In the genomic region with DNA sequence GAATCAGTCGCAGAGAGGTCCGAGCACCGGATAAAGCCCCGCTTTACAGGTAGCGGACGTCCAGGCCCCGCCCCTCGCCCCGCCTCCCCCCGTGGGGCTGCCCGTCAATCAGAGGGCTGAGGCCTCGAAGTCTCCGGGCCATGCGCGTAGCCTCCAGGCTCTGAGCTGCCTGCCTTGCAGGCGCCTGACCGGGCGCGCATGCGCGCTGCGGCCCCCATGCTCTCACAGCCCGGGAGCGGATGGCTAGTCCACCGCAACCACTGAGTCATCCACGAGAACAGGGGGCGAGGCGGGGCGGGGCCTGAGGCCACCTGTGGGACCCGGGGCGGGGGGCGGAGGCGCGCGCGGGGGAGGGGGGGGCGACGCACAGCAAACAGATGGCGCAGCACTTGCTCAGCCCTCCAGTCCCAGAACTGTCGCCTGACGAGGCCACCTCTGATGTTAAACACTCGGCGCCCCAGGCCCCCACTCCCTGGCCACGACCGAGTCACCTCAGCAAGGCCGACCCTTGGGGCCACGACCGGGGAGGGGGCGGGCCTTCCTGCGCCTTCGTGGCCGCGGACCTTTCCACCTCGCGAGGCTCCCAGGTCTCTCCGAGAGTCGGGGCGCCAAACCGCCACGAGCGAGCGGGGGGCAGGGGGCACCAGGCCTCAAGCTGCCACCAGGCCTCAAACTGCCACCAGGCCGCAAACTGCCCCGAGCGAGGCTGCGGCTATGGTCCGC, we compare ENCODE assay signal across 13 mouse cellular contexts. TPM values are rescaled to one million over a fixed set of nuclear protein-coding genes. Genes with fewer than 3 reads are reported as not detected.
DNase-seq lines count a peak whose midpoint lies in the region; ATAC-seq and TF ChIP-seq lines count a peak whose summit lies in the region.
"Had no signal": no experiment of that assay in that cellular context is flagged by ENCODE, and none has a peak within 500 bp of the region (broad histone marks: within the 10 kb centered on the region; RNA-seq: fewer than 3 reads in every experiment).

No protein-coding gene starts in this region.

- WGBS in heart, embryonic 11.5 days (ENCODE audit: insufficient replicate concordance), result 59% methylated on average over 54 of the region's 67 CpGs
- 67% methylated on average over 28 of the region's 67 CpGs for WGBS in midbrain, embryonic 11.5 days
- WGBS in midbrain, embryonic 10.5 days, result 67% methylated on average over 48 of the region's 67 CpGs
- 71% methylated on average over 42 of the region's 67 CpGs for WGBS in hindbrain, embryonic 14.5 days
- WGBS in stomach, embryonic 14.5 days, result 67% methylated on average over 58 of the region's 67 CpGs

- H3K9me3 ChIP-seq in heart, embryonic 11.5 days (replicated peaks; ENCODE audit: control insufficient read depth, low read length), result peaks cover 4% of the 10 kb centered on the region; the same call in 1 of the 2 replicates
- H3K9me3 ChIP-seq in midbrain, embryonic 11.5 days (ENCODE audit: control insufficient read depth, low read length), result peaks cover 8% of the 10 kb centered on the region; the same call in 1 of the 2 replicates
- peaks cover 16% of the 10 kb centered on the region for H3K9me3 ChIP-seq in midbrain, embryonic 10.5 days (replicated peaks)
- H3K9me3 ChIP-seq in hindbrain, embryonic 14.5 days (ENCODE audit: control insufficient read depth, low read length), result 0 out of 2 replicates have a peak, but pooled peaks cover 8% of the 10 kb centered on the region
- H3K9me3 ChIP-seq in stomach, embryonic 14.5 days (ENCODE audit: control insufficient read depth, low read depth, low read length), result peaks cover 11% of the 10 kb centered on the region; the same call in 1 of the 2 replicates

- no peak overlapping the region for H3K9ac ChIP-seq in heart, embryonic 11.5 days (ENCODE audit: low read depth, low read length)
- H3K9ac ChIP-seq in midbrain, embryonic 11.5 days (ENCODE audit: low read length), result no peak overlapping the region
- no peak overlapping the region for H3K9ac ChIP-seq in hindbrain, embryonic 14.5 days
- H3K9ac ChIP-seq in stomach, embryonic 14.5 days (replicated peaks; ENCODE audit: low read depth, low read length), result no peak overlapping the region
- H3K9ac ChIP-seq: liver, embryonic 13.5 days had no signal

- H3K27me3 ChIP-seq in heart, embryonic 11.5 days (ENCODE audit: control insufficient read depth, insufficient read depth, low read length), result no peaks in the 10 kb centered on the region
- no peaks in the 10 kb centered on the region for H3K27me3 ChIP-seq in midbrain, embryonic 11.5 days (ENCODE audit: control insufficient read depth, insufficient read depth, low read length)
- peaks cover 3% of the 10 kb centered on the region; the same call in 1 of the 2 replicates for H3K27me3 ChIP-seq in midbrain, embryonic 10.5 days (ENCODE audit: low read depth, poor library complexity, severe bottlenecking)
- H3K27me3 ChIP-seq in hindbrain, embryonic 14.5 days (ENCODE audit: control insufficient read depth, insufficient read depth, low read length), result no peaks in the 10 kb centered on the region
- H3K27me3 ChIP-seq in stomach, embryonic 14.5 days (ENCODE audit: control insufficient read depth, insufficient read depth, low read length), result no peaks in the 10 kb centered on the region
- H3K27me3 ChIP-seq: CH12.LX; liver, embryonic 13.5 days had no signal

- no peak overlapping the region; the same call in 1 of the 2 replicates for H3K4me2 ChIP-seq in heart, embryonic 11.5 days
- no peak overlapping the region for H3K4me2 ChIP-seq in midbrain, embryonic 11.5 days
- no peak overlapping the region for H3K4me2 ChIP-seq in hindbrain, embryonic 14.5 days (replicated peaks)
- H3K4me2 ChIP-seq in stomach, embryonic 14.5 days (replicated peaks; ENCODE audit: low read depth, low read length), result no peak overlapping the region
- H3K4me2 ChIP-seq: liver, embryonic 13.5 days had no signal

- no peak for TF ChIP-seq CTCF in gastrocnemius, adult 2 months (IDR thresholded peaks at IDR 0.05)

- H3K4me1 ChIP-seq in heart, embryonic 11.5 days (ENCODE audit: control insufficient read depth, insufficient read depth, low read length), result no peaks in the 10 kb centered on the region
- no peaks in the 10 kb centered on the region for H3K4me1 ChIP-seq in midbrain, embryonic 11.5 days (ENCODE audit: control insufficient read depth, insufficient read depth, low read length)
- no peaks in the 10 kb centered on the region for H3K4me1 ChIP-seq in midbrain, embryonic 10.5 days
- H3K4me1 ChIP-seq in hindbrain, embryonic 14.5 days (replicated peaks; ENCODE audit: control insufficient read depth, insufficient read depth, low read length), result no peaks in the 10 kb centered on the region
- no peaks in the 10 kb centered on the region for H3K4me1 ChIP-seq in stomach, embryonic 14.5 days (ENCODE audit: control insufficient read depth, insufficient read depth, low read length)
- H3K4me1 ChIP-seq: liver, embryonic 13.5 days had no signal

- no peak for DNase-seq in heart, adult 9 months (ENCODE audit: low spot score in 2 of 2)
- DNase-seq in midbrain, embryonic 11.5 days (ENCODE audit: low spot score, missing footprints), result no peak
- no peak for DNase-seq in midbrain, embryonic 10.5 days (ENCODE audit: low spot score)
- DNase-seq in hindbrain, embryonic 14.5 days (ENCODE audit: low spot score), result no peak
- DNase-seq in gastrocnemius, adult 2 months, result no peak
- no peak for DNase-seq in frontal cortex, postnatal 36 days (ENCODE audit: low spot score in 2 of 2)
- DNase-seq: liver, embryonic 13.5 days had no signal

- intact Hi-C loops in gastrocnemius, adult 2 months (cut with DNase I), result no loop called here

- no peak overlapping the region for H3K27ac ChIP-seq in heart, embryonic 11.5 days (ENCODE audit: low read depth, low read length)
- H3K27ac ChIP-seq in midbrain, embryonic 11.5 days (ENCODE audit: low read depth, low read length), result no peak overlapping the region
- H3K27ac ChIP-seq in midbrain, embryonic 10.5 days (replicated peaks), result no peak overlapping the region
- no peak overlapping the region for H3K27ac ChIP-seq in hindbrain, embryonic 14.5 days
- H3K27ac ChIP-seq in stomach, embryonic 14.5 days (ENCODE audit: low read length), result no peak overlapping the region
- H3K27ac ChIP-seq in gastrocnemius, adult 2 months, result no peak overlapping the region
- H3K27ac ChIP-seq: liver, embryonic 13.5 days had no signal

- H3K36me3 ChIP-seq in heart, embryonic 11.5 days (ENCODE audit: control insufficient read depth, insufficient read depth, low read length), result no peaks in the 10 kb centered on the region
- H3K36me3 ChIP-seq in midbrain, embryonic 11.5 days (ENCODE audit: control insufficient read depth, insufficient read depth, low read length), result no peaks in the 10 kb centered on the region
- no peaks in the 10 kb centered on the region for H3K36me3 ChIP-seq in midbrain, embryonic 10.5 days
- no peaks in the 10 kb centered on the region for H3K36me3 ChIP-seq in hindbrain, embryonic 14.5 days (replicated peaks; ENCODE audit: control insufficient read depth, insufficient read depth)
- no peaks in the 10 kb centered on the region for H3K36me3 ChIP-seq in stomach, embryonic 14.5 days (ENCODE audit: control insufficient read depth, insufficient read depth, low read length)
- H3K36me3 ChIP-seq: liver, embryonic 13.5 days had no signal

- H3K4me3 ChIP-seq in heart, embryonic 11.5 days (ENCODE audit: low read depth, low read length), result no peak overlapping the region
- no peak overlapping the region for H3K4me3 ChIP-seq in midbrain, embryonic 11.5 days (ENCODE audit: low read depth, low read length)
- no peak overlapping the region for H3K4me3 ChIP-seq in midbrain, embryonic 10.5 days
- H3K4me3 ChIP-seq in hindbrain, embryonic 14.5 days (replicated peaks; ENCODE audit: low read length), result no peak overlapping the region
- no peak overlapping the region for H3K4me3 ChIP-seq in stomach, embryonic 14.5 days (ENCODE audit: low read depth, low read length)
- no peak overlapping the region for H3K4me3 ChIP-seq in gastrocnemius, adult 2 months
- H3K4me3 ChIP-seq: liver, embryonic 13.5 days; myocyte had no signal

- ATAC-seq in heart, embryonic 11.5 days (replicated peaks; ENCODE audit: insufficient number of reproducible peaks, low FRiP score, low TSS enrichment), result peak; percentile 22; the same call in 1 of the 2 replicates
- peak; percentile 19; the same call in 1 of the 2 replicates for ATAC-seq in midbrain, embryonic 11.5 days (ENCODE audit: low FRiP score)
- ATAC-seq in hindbrain, embryonic 14.5 days (ENCODE audit: low FRiP score), result 0 out of 2 replicates have a peak, but pooled peaks have one; percentile 60
- ATAC-seq in stomach, embryonic 14.5 days (ENCODE audit: insufficient number of reproducible peaks, insufficient read depth, low FRiP score, low read depth), result peak; percentile 63; the same call in 1 of the 2 replicates

RNA-seq across cellular contexts. Expression of gene Taf7l, which starts 1.1 kb away (rescaled TPM):
- not detected in 2 replicates for polyA plus RNA-seq in heart, embryonic 11.5 days (2014; fragmentation: Nextera tagmentation; extraction: Ambion mirVana)
- polyA plus RNA-seq in midbrain, embryonic 11.5 days (2014; fragmentation: Nextera tagmentation; extraction: Ambion mirVana), result not detected in 2 replicates
- polyA plus RNA-seq in midbrain, embryonic 10.5 days (2016; fragmentation: Nextera tagmentation; extraction: Ambion mirVana), result not detected in 2 replicates
- 0.37 TPM in 1 of 2 replicates, not detected in the other for polyA plus RNA-seq in hindbrain, embryonic 14.5 days (2014; fragmentation: Nextera tagmentation; extraction: Ambion mirVana)
- polyA plus RNA-seq in stomach, embryonic 14.5 days (2014; fragmentation: Nextera tagmentation; extraction: Ambion mirVana), result 0.13 TPM in 1 of 2 replicates, not detected in the other
- total RNA-seq in gastrocnemius, adult 2 months (2021), result not detected
- total RNA-seq: adrenal gland, postnatal 4 days; CH12.LX had no signal
- polyA plus RNA-seq: liver, embryonic 13.5 days; spleen, adult 2 months had no signal
